Mouse (Mus musculus) left cerebral cortex, adult 2 months (tissue): Measurements from ENCODE around the gene Cdkl2. TPM values are rescaled to one million over a fixed set of nuclear protein-coding genes. Genes with fewer than 3 reads are reported as not detected.

Experiments
- DNase-seq, 2 experiments: peaks; one replicate each; pipeline ENCODE4 v3.0.0; 2021 to 2022; ENCODE audit warnings: low spot score in 2 of 2, mixed read lengths in 1 of 2; ENCODE audit errors: extremely low spot score in 1 of 2
- H3K27ac ChIP-seq: fragments of 200-600 bp; 2 replicates; pipeline ENCODE4 v1.8.1; 2022
- H3K4me3 ChIP-seq: fragments of 200-600 bp; 2 replicates; pipeline ENCODE4 v1.8.1; 2022
- CTCF ChIP-seq: fragments of 200-600 bp; IDR thresholded peaks from 2 replicates; pipeline ENCODE4 v1.8.1; 2022; ENCODE audit warnings: antibody characterized with exemption, mild to moderate bottlenecking, moderate library complexity
- intact Hi-C: fragments of 180-260 bp; cut with DNase I; formaldehyde crosslinking; loops from one replicate; pipeline ENCODE4 v1.15.1; 2025
- total RNA-seq, 2 experiments: library from RNA; stranded (reverse); gene quantifications; 2 replicates each; pipeline ENCODE4 v1.2.3; 2021

Cdkl2 gene
- total RNA-seq, 2 experiments from 2014 or later, result 33.8 to 34.6 TPM

DNA sequence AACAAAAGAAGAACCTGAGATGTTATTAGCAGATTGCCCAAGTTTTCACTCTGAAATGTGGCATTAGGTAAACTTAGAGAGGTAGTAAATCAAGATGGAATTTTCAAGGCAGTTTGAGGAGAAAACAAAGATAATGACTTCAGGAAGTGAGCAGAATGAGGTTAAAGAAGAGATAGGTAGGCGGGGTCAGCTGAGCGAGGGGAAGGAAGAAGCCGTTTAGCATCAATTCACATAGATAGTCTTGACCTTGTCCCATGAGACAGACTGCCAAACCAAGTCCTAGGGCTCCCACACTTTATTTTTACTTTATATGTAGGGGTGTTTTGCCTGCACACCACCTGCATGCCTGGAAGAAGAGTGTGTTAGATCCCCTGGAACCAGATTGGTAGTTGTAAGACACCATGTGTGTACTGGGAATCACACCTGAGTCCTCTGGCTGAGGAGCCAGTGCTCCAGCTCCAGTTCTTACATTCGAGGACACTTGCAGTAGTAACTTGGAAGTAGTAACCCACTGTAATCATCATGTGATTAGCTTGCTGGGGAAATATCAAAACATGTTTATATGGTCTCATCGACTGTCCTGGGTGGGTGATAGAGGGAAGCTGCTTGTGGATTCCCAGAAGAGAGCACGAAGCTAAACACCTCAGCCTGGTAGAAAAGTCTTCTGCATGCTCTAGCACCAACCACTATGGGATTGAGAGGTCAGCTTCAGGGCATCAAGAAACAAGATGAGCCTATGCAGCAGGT, 52.3 kb downstream of the Cdkl2 start:
- DNase-seq, result no peak
- Histone ChIP-seq H3K4me3 (no peak overlapping the region), H3K27ac (no peak overlapping the region)
- TF ChIP-seq CTCF, result no peak
- intact Hi-C loops, result loop anchor here (10.0 kb wide), 1 partner anchor 337 kb away; no protein-coding TSS in a partner anchor

DNA sequence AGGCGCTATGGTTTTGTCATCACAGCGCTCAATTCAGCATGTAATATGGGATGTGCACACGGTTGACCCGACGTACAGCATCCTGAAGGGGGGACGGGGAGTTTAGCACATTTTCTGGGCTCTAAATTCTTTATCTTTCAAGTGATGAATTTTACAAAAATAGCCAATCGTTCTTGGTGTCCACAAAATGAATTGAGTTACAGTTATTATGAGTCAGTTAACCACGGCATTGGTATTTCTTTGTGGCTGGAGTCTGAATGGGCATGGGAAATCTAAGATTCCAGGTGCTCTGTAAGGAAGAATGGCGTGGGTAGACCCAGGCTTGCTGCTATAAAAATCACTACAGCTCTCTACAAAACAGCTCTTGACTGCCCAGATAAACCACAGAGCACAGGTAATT, 54.4 kb downstream of the Cdkl2 start:
- no peak overlapping the region for H3K27ac ChIP-seq
- no peak overlapping the region for H3K4me3 ChIP-seq
- intact Hi-C loops, result no loop called here
- DNase-seq, result no peak
- TF ChIP-seq CTCF, result no peak

DNA sequence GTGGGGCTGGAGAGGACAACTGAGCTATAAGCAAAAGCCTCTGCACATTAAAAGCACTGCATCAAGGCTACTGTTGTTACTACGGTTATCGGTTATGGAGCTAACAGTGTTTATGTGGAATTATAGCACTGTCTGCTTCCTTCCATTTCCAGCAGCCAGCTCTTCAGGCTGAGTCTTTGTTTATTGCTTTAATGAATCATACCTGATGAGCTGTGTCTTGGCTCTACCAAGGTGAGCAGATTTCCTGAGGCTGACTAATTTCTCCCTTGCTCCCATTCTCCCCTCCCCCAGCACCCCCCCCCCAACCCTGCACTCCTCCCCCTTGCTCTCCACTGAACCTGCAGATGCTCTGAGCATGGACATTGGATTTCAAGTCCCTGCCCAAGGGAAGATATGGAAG, 55.9 kb downstream of the Cdkl2 start:
- Histone ChIP-seq H3K4me3 (no peak overlapping the region), H3K27ac (no peak overlapping the region)
- intact Hi-C loops, result no loop called here
- TF ChIP-seq CTCF, result no peak
- no peak for DNase-seq

DNA sequence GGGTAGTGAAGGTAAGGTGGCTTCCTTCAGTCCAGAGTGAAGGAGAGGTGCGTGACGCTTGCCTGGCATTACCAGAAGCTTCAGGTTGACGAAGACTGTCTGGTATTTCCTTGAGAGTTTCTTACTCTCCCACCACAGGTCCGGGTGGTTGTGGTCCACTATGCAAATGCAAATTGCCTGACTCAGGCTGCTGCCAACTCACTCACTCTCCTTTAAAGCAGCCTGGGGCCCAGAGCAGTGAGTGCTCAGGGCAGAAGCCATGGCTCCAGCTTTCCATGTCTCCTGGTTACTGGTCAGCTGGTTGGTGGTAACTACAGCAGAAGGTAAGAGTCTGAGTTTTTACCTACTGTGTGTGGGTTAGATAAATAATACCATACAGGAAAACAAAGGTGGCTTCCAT, 56.4 kb downstream of the Cdkl2 start, which contains the start of gene Odaph:
Gene Odaph, plus strand, starts transcription at position 240 of the 400 bp plus-strand sequence.
- H3K27ac ChIP-seq, result no peak within 1 kb of the TSS
- no peak for TF ChIP-seq CTCF
- intact Hi-C loops, result no loop called here
- no peak within 1 kb of the TSS for H3K4me3 ChIP-seq
- DNase-seq, result no peak

DNA sequence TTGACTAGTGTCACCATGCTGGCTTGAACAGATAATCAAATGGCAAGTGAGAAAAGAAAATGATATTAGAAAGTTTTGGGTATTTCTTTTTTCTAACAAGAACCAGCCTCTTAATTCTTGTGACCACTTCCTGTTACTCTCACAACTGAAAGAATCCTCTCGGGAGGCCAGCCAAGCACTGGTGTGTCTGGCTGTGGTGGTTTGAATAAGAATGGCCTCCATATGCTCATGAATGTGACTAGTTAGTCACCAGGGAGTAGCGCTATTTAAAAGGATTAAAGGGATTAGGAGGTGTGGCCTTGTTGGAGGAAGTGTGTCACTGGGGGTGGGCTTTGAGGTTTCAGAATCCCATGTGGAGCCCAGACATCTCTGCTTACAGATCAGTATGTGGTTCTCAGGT, 58.0 kb downstream of the Cdkl2 start:
- DNase-seq, result no peak
- intact Hi-C loops, result no loop called here
- H3K4me3 ChIP-seq, result no peak overlapping the region
- H3K27ac ChIP-seq, result no peak overlapping the region
- TF ChIP-seq CTCF, result no peak

GRCm38 (mm10) chr5:91983490-91983889, 60.2 kb downstream of the Cdkl2 start:
- Histone ChIP-seq H3K27ac (no peak overlapping the region), H3K4me3 (no peak overlapping the region)
- intact Hi-C loops, result no loop called here
- no peak for TF ChIP-seq CTCF
- DNase-seq, result no peak

DNA sequence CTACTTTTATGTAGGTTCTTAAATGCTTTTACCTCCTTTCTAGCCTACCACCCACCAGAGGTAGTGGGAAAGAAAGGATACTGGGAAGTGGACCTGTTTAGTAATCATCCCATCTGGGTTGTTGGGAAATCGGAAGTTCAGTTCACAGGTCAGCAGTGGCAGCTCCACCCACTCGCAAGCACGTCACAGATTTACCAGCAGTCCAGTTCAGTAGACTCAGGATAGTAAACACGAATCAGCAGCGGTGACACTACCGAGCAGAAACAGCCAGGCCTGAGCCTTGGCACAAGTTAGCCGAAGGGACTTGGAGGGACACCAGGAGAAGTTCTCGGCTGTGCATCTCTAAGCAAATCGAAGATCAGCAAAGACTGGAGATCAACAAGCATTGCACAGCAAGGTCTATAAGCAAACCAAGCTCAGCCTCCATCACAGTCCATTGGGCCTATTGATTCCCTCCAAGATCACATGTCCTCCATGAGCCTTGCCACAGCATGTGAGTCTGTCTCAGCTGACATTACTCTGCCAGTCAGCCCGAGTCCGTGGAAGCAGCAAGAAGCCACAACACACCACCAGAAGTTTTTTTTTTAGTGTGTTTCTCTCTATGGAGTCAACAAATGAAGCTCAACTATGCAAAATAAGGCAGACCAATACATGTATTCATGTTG, 62.4 kb downstream of the Cdkl2 start:
- no peak overlapping the region for H3K27ac ChIP-seq
- DNase-seq, result no peak
- no peak for TF ChIP-seq CTCF
- no peak overlapping the region for H3K4me3 ChIP-seq
- intact Hi-C loops, result no loop called here

DNA sequence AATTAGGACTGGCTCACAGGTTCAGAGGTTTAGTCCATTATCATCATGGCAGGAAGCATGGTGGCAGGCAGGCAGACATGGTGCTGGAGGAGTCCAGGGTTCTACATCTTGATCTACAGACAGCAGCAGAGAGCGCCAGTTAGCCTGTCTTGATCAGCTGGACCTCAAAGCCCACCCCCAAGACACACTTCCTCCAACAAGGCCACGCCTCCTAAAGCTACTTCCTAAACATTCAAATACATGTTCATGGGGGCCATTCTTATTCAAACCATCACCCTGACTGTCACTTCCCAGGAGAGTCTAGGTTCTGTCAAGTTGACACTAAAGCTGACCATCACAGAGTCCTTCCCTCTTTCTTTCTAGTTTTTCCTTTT, 66.3 kb downstream of the Cdkl2 start:
- intact Hi-C loops, result no loop called here
- no peak for DNase-seq
- Histone ChIP-seq H3K27ac (no peak overlapping the region), H3K4me3 (no peak overlapping the region)
- no peak for TF ChIP-seq CTCF

GRCm38 (mm10) chr5:91976566-91977396, 66.9 kb downstream of the Cdkl2 start:
- H3K27ac ChIP-seq, result no peak overlapping the region
- no peak for TF ChIP-seq CTCF
- no peak overlapping the region for H3K4me3 ChIP-seq
- intact Hi-C loops, result no loop called here
- DNase-seq, result no peak

- TF ChIP-seq CTCF, result no peak
- no peak for DNase-seq
- H3K4me3 ChIP-seq, result no peak overlapping the region
- intact Hi-C loops, result no loop called here
- H3K27ac ChIP-seq, result no peak overlapping the region
These were observed 67.9 kb downstream of the Cdkl2 start for GRCm38 (mm10) chr5:91975758-91976157.

DNA sequence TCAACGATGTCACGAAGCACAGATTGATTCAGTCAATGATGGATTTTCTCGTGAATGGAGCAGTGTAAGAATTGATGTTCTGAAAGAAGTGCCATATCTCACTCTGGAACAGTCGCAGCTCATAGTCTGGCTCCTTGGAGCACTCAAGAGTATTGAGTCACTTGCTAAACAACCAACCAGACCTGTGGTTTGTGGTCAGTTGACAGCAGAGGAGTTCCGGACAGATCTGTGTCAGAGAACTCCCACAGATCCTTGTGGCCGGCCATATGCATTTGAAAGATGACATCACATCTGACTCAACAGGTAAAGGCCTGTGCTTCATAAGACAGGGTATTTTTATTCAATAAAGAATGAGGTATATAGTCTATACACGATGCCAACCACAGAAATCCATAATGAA, 69.7 kb downstream of the Cdkl2 start:
- H3K27ac ChIP-seq, result no peak overlapping the region
- DNase-seq, result no peak
- intact Hi-C loops, result no loop called here
- H3K4me3 ChIP-seq, result no peak overlapping the region
- no peak for TF ChIP-seq CTCF

GRCm38 (mm10) chr5:91972046-91972445, 71.6 kb downstream of the Cdkl2 start:
- DNase-seq, result no peak
- Histone ChIP-seq H3K27ac (no peak overlapping the region), H3K4me3 (no peak overlapping the region)
- no peak for TF ChIP-seq CTCF
- intact Hi-C loops, result no loop called here
